In the genomic region with DNA sequence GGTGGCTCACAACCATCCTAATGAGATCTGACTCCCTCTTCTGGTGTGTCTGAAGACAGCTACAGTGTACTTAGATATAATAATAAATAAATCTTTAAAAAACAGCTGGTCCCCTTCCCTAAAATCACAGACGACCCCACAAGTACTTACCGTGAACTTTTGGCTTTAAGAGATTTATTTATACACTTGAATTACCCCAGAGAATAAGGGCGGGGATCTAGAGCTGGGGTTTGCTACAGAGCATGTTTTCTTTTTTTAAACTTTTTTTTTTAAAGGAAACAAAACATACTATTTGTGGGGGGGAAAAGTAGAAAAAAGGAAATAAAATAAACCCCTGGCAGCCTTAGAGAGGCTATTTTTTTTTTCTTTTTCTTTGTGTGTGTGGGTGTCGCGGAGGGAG, we compare ENCODE assay signal across 9 mouse cellular contexts. TPM values are rescaled to one million over a fixed set of nuclear protein-coding genes. Genes with fewer than 3 reads are reported as not detected.
DNase-seq lines count a peak whose midpoint lies in the region; ATAC-seq lines count a peak whose summit lies in the region.
"Had no signal": no experiment of that assay in that cellular context is flagged by ENCODE, and none has a peak within 500 bp of the region (broad histone marks: within the 10 kb centered on the region; RNA-seq: fewer than 3 reads in every experiment).

No protein-coding gene starts in this region.

- H3K27ac ChIP-seq in kidney, embryonic 14.5 days (ENCODE audit: low read depth, low read length) = peak overlapping the region; percentile 86
- peak overlapping the region; percentile 89 for H3K27ac ChIP-seq in embryonic facial prominence, embryonic 15.5 days (replicated peaks)
- H3K27ac ChIP-seq in intestine, embryonic 14.5 days (ENCODE audit: low read depth) = peak overlapping the region; percentile 90
- H3K27ac ChIP-seq in midbrain, embryonic 16.5 days (ENCODE audit: low read length) = no peak overlapping the region

- no peaks in the 10 kb centered on the region for H3K27me3 ChIP-seq in kidney, embryonic 14.5 days (ENCODE audit: control insufficient read depth, insufficient read depth, low read length)
- no peaks in the 10 kb centered on the region for H3K27me3 ChIP-seq in embryonic facial prominence, embryonic 15.5 days
- no peaks in the 10 kb centered on the region for H3K27me3 ChIP-seq in intestine, embryonic 14.5 days (replicated peaks; ENCODE audit: control insufficient read depth, insufficient read depth, low read length)
- no peaks in the 10 kb centered on the region for H3K27me3 ChIP-seq in midbrain, embryonic 16.5 days (ENCODE audit: control insufficient read depth, insufficient read depth, low read depth, low read length)

- DNase-seq in kidney, adult 9 months = no peak
- DNase-seq in intestine, embryonic 14.5 days (ENCODE audit: low spot score) = no peak
- no peak for DNase-seq in urinary bladder, postnatal 25 days (ENCODE audit: low spot score)
- no peak for DNase-seq in lung, postnatal 4 days
- DNase-seq in right cerebral cortex, postnatal 36 days (ENCODE audit: low spot score in 2 of 2) = no peak

- H3K36me3 ChIP-seq in kidney, embryonic 14.5 days (ENCODE audit: control insufficient read depth, insufficient read depth, low read length) = peaks cover 20% of the 10 kb centered on the region
- peaks cover 23% of the 10 kb centered on the region for H3K36me3 ChIP-seq in embryonic facial prominence, embryonic 15.5 days
- H3K36me3 ChIP-seq in intestine, embryonic 14.5 days (ENCODE audit: control insufficient read depth, insufficient read depth, low read length) = peaks cover 24% of the 10 kb centered on the region
- peaks cover 10% of the 10 kb centered on the region; the same call in 1 of the 2 replicates for H3K36me3 ChIP-seq in midbrain, embryonic 16.5 days (ENCODE audit: control insufficient read depth, insufficient read depth, low read length)

- peak overlapping the region; percentile 32 for H3K4me2 ChIP-seq in kidney, embryonic 14.5 days (replicated peaks; ENCODE audit: low read depth, low read length)
- peak overlapping the region; percentile 40 for H3K4me2 ChIP-seq in embryonic facial prominence, embryonic 15.5 days (replicated peaks)
- peak overlapping the region; percentile 42 for H3K4me2 ChIP-seq in intestine, embryonic 14.5 days (ENCODE audit: low read length)
- H3K4me2 ChIP-seq in midbrain, embryonic 16.5 days (ENCODE audit: low read length) = peak overlapping the region; percentile 43; the same call in 1 of the 2 replicates

- no peak for ATAC-seq in kidney, embryonic 14.5 days (ENCODE audit: low FRiP score, low TSS enrichment)
- no peak for ATAC-seq in embryonic facial prominence, embryonic 15.5 days (ENCODE audit: insufficient number of reproducible peaks, low FRiP score, low TSS enrichment, low read depth)
- ATAC-seq in intestine, embryonic 14.5 days (replicated peaks; ENCODE audit: low FRiP score, low TSS enrichment, low read depth) = no peak
- ATAC-seq in midbrain, embryonic 16.5 days = no peak

- no peak overlapping the region for H3K4me3 ChIP-seq in kidney, embryonic 14.5 days (ENCODE audit: low read length)
- H3K4me3 ChIP-seq in embryonic facial prominence, embryonic 15.5 days (replicated peaks) = no peak overlapping the region
- no peak overlapping the region for H3K4me3 ChIP-seq in intestine, embryonic 14.5 days (ENCODE audit: low read depth, low read length)
- H3K4me3 ChIP-seq in midbrain, embryonic 16.5 days (ENCODE audit: low read depth, low read length) = no peak overlapping the region

- H3K9me3 ChIP-seq in kidney, embryonic 14.5 days (ENCODE audit: control insufficient read depth, low read length) = no peaks in the 10 kb centered on the region
- H3K9me3 ChIP-seq in embryonic facial prominence, embryonic 15.5 days (replicated peaks) = no peaks in the 10 kb centered on the region
- no peaks in the 10 kb centered on the region for H3K9me3 ChIP-seq in intestine, embryonic 14.5 days (ENCODE audit: control insufficient read depth, low read length)
- H3K9me3 ChIP-seq in midbrain, embryonic 16.5 days (replicated peaks; ENCODE audit: control insufficient read depth, low read length, poor library complexity, severe bottlenecking) = no peaks in the 10 kb centered on the region
- H3K9me3 ChIP-seq: G1E had no signal

- no peak overlapping the region for H3K9ac ChIP-seq in kidney, embryonic 14.5 days (ENCODE audit: low read depth, low read length)
- H3K9ac ChIP-seq in embryonic facial prominence, embryonic 15.5 days = no peak overlapping the region
- H3K9ac ChIP-seq in intestine, embryonic 14.5 days (ENCODE audit: low read length) = no peak overlapping the region
- H3K9ac ChIP-seq in midbrain, embryonic 16.5 days (ENCODE audit: low read depth, low read length) = no peak overlapping the region

- H3K4me1 ChIP-seq in kidney, embryonic 14.5 days (ENCODE audit: control insufficient read depth, insufficient read depth, low read length) = peaks cover 20% of the 10 kb centered on the region
- H3K4me1 ChIP-seq in embryonic facial prominence, embryonic 15.5 days = peaks cover 41% of the 10 kb centered on the region
- peaks cover 16% of the 10 kb centered on the region; the same call in 1 of the 2 replicates for H3K4me1 ChIP-seq in intestine, embryonic 14.5 days (replicated peaks; ENCODE audit: control insufficient read depth, insufficient read depth, low read length)
- H3K4me1 ChIP-seq in midbrain, embryonic 16.5 days (ENCODE audit: control insufficient read depth, insufficient read depth, low read length) = peaks cover 7% of the 10 kb centered on the region

- WGBS in kidney, embryonic 14.5 days = 9% methylated on average over 5 of the region's 5 CpGs
- WGBS in embryonic facial prominence, embryonic 15.5 days = 19% methylated on average over 5 of the region's 5 CpGs
- WGBS in intestine, embryonic 14.5 days = 16% methylated on average over 5 of the region's 5 CpGs
- WGBS in midbrain, embryonic 16.5 days = 20% methylated on average over 5 of the region's 5 CpGs

RNA-seq across cellular contexts. Expression of a gene that starts 27.4 kb away (rescaled TPM):
- polyA plus RNA-seq in kidney, embryonic 14.5 days (2014; fragmentation: Nextera tagmentation; extraction: Ambion mirVana) = 321 and 409 TPM in 2 replicates
- polyA plus RNA-seq in embryonic facial prominence, embryonic 15.5 days (2015; fragmentation: Nextera tagmentation; extraction: Ambion mirVana) = 338 and 362 TPM in 2 replicates
- polyA plus RNA-seq in intestine, embryonic 14.5 days (2014; fragmentation: Nextera tagmentation; extraction: Ambion mirVana) = 368 and 370 TPM in 2 replicates
- polyA plus RNA-seq in midbrain, embryonic 16.5 days (2015; fragmentation: Nextera tagmentation; extraction: Ambion mirVana) = 279 and 310 TPM in 2 replicates

RNA-seq across cellular contexts. Expression of a gene that starts 37.4 kb away (rescaled TPM):
- polyA plus RNA-seq in kidney, embryonic 14.5 days (2014; fragmentation: Nextera tagmentation; extraction: Ambion mirVana) = 9.3 and 11.8 TPM in 2 replicates
- 11.7 and 14.9 TPM in 2 replicates for polyA plus RNA-seq in embryonic facial prominence, embryonic 15.5 days (2015; fragmentation: Nextera tagmentation; extraction: Ambion mirVana)
- polyA plus RNA-seq in intestine, embryonic 14.5 days (2014; fragmentation: Nextera tagmentation; extraction: Ambion mirVana) = 8.9 and 9.3 TPM in 2 replicates
- 16.2 and 17.1 TPM in 2 replicates for polyA plus RNA-seq in midbrain, embryonic 16.5 days (2015; fragmentation: Nextera tagmentation; extraction: Ambion mirVana)

RNA-seq across cellular contexts. Expression of a gene that starts 49.8 kb away (rescaled TPM):
- 15.0 and 27.9 TPM in 2 replicates for polyA plus RNA-seq in kidney, embryonic 14.5 days (2014; fragmentation: Nextera tagmentation; extraction: Ambion mirVana)
- polyA plus RNA-seq in embryonic facial prominence, embryonic 15.5 days (2015; fragmentation: Nextera tagmentation; extraction: Ambion mirVana) = 28.3 and 28.9 TPM in 2 replicates
- 15.9 and 19.5 TPM in 2 replicates for polyA plus RNA-seq in intestine, embryonic 14.5 days (2014; fragmentation: Nextera tagmentation; extraction: Ambion mirVana)
- polyA plus RNA-seq in midbrain, embryonic 16.5 days (2015; fragmentation: Nextera tagmentation; extraction: Ambion mirVana) = 7.9 and 8.0 TPM in 2 replicates

RNA-seq across cellular contexts. Expression of a gene that starts 54.4 kb away (rescaled TPM):
- polyA plus RNA-seq in kidney, embryonic 14.5 days (2014; fragmentation: Nextera tagmentation; extraction: Ambion mirVana) = 13.2 and 16.9 TPM in 2 replicates
- 13.1 and 13.4 TPM in 2 replicates for polyA plus RNA-seq in embryonic facial prominence, embryonic 15.5 days (2015; fragmentation: Nextera tagmentation; extraction: Ambion mirVana)
- polyA plus RNA-seq in intestine, embryonic 14.5 days (2014; fragmentation: Nextera tagmentation; extraction: Ambion mirVana) = 12.4 and 13.7 TPM in 2 replicates
- 19.0 and 21.6 TPM in 2 replicates for polyA plus RNA-seq in midbrain, embryonic 16.5 days (2015; fragmentation: Nextera tagmentation; extraction: Ambion mirVana)
